Mouse (Mus musculus) liver, embryonic 14.5 days (tissue): ENCODE measurements at regions not wholly inside any gene's neighbourhood (a gene's known extent, or its start where the extent isn't known, plus 50 kb on each side); places are given as distances from the start of the nearest gene placed in this dataset.

ENCODE experiments used
- ATAC-seq: fragments of 200-750 bp; cut with Nextera tagmentation; 2 replicates; pipeline ENCODE4 v1.8.0; 2017; ENCODE audit warnings: moderate number of reproducible peaks, mild to moderate bottlenecking, moderate library complexity; ENCODE audit not compliant: insufficient read depth
- DNase-seq, 3 experiments: peaks; one replicate each; pipeline ENCODE4 v3.0.0-alpha.2; 2012 to 2013; ENCODE audit warnings: low read depth in 3 of 3, low spot score in 3 of 3
- H3K27ac ChIP-seq: fragments of 300-500 bp; sonication (generic); 2 replicates; pipeline ENCODE4 v1.5.1; 2014; ENCODE audit warnings: moderate library complexity, mild to moderate bottlenecking, control low read depth, inconsistent platforms
- H3K27me3 ChIP-seq: fragments of 300-500 bp; sonication (generic); 2 replicates; pipeline ENCODE4 v1.6.1; 2014; ENCODE audit warnings: mild to moderate bottlenecking, low read length, moderate library complexity; ENCODE audit not compliant: control insufficient read depth, insufficient read depth
- H3K36me3 ChIP-seq: fragments of 300-500 bp; sonication (generic); replicated peaks from 2 replicates; pipeline ENCODE4 v1.6.1; 2014; ENCODE audit warnings: low read depth; ENCODE audit not compliant: control insufficient read depth, insufficient read depth
- H3K4me1 ChIP-seq, 2 experiments: fragments of 200-500 bp in 1 of 2; fragments of 300-500 bp in 1 of 2; sonication (generic) in 1 of 2; replicated peaks; 2 replicates each; pipeline ENCODE4 v1.6.1; 2012 to 2014; ENCODE audit warnings: antibody characterized with exemption in 1 of 2, inconsistent platforms in 1 of 2, low read length in 1 of 2; ENCODE audit not compliant: control insufficient read depth in 2 of 2, insufficient read depth in 2 of 2
- H3K4me2 ChIP-seq: fragments of 300-500 bp; sonication (generic); 2 replicates; pipeline ENCODE4 v1.6.1; 2014; ENCODE audit warnings: low read depth, mild to moderate bottlenecking, control low read depth, moderate library complexity
- H3K4me3 ChIP-seq, 2 experiments: fragments of 200-500 bp in 1 of 2; fragments of 300-500 bp in 1 of 2; sonication (generic) in 1 of 2; 2 replicates each; pipeline ENCODE4 v1.5.1; 2012 to 2014; ENCODE audit warnings: low read depth in 2 of 2, low read length in 2 of 2, mild to moderate bottlenecking in 2 of 2, control low read depth in 1 of 2, inconsistent platforms in 1 of 2, moderate library complexity in 1 of 2; ENCODE audit not compliant: insufficient read depth in 1 of 2
- H3K9ac ChIP-seq: fragments of 300-500 bp; sonication (generic); replicated peaks from 2 replicates; pipeline ENCODE4 v1.6.1; 2014; ENCODE audit warnings: mild to moderate bottlenecking, control low read depth, moderate library complexity
- H3K9me3 ChIP-seq: fragments of 300-500 bp; sonication (generic); 2 replicates; pipeline ENCODE4 v1.6.1; 2016; ENCODE audit warnings: low read length, mixed read lengths; ENCODE audit not compliant: control insufficient read depth
- CTCF ChIP-seq: IDR thresholded peaks from 2 replicates; pipeline ENCODE4 v1.5.1; 2016; ENCODE audit warnings: antibody characterized with exemption, low read depth, control low read depth
- EP300 ChIP-seq: IDR thresholded peaks from 2 replicates; pipeline ENCODE4 v1.6.1; 2016; ENCODE audit warnings: antibody characterized with exemption, low read depth
- WGBS: fragments of 180-500 bp; shearing (Covaris S2); extraction: QIAGEN DNeasy Blood & Tissue Kit; methylation state at CpG from one replicate; pipeline ENCODE4 v1.1.7; 2014; ENCODE audit not compliant: insufficient replicate concordance; 5-methylcytosine and 5-hydroxymethylcytosine counted together

- no peaks in the 10 kb centered on the region for H3K4me1 ChIP-seq
These were observed 611.6 kb upstream of the Fam19a5 start for GRCm38 (mm10) chr15:86932345-86933075.

DNA sequence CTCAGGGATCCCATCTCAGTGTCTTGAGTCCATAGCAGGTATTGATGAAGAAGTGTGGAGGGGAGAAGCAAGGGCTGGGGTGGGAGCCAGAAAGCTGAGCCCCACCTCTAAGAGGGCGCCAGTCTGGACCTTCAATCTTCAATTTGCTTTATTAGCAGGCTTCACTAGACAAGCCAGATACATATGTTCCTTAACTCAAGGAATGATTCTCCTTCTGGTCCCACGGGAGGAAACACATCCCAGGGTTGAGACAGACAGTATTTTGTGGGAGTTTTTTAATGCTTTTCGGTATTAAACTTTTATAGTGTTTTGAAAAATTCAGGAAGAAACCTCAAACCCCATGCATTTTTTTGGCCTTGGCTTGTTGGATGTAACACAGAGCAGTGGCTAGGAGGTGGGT lies 606.7 kb upstream of the Fam19a5 start:
- no peak for TF ChIP-seq EP300
- TF ChIP-seq CTCF, result no peak
- no peak for ATAC-seq
- DNase-seq, result no peak
- WGBS, result 36% methylated on average over 3 of the region's 3 CpGs
- Histone ChIP-seq H3K4me1 (no peaks in the 10 kb centered on the region), H3K27me3 (no peaks in the 10 kb centered on the region), H3K9ac (no peak overlapping the region), H3K9me3 (no peaks in the 10 kb centered on the region), H3K36me3 (no peaks in the 10 kb centered on the region), H3K4me3 (no peak overlapping the region), H3K4me2 (no peak overlapping the region), H3K27ac (no peak overlapping the region)

More at GRCm38 (mm10) chr15:86932345-86933075, 611.6 kb upstream of the Fam19a5 start:
- Histone ChIP-seq H3K27me3 (no peaks in the 10 kb centered on the region), H3K4me3 (no peak overlapping the region), H3K9ac (no peak overlapping the region), H3K9me3 (no peaks in the 10 kb centered on the region), H3K27ac (no peak overlapping the region), H3K4me2 (no peak overlapping the region), H3K36me3 (no peaks in the 10 kb centered on the region)
- TF ChIP-seq CTCF (no peak), EP300 (no peak)
- 43% methylated on average over 15 of the region's 15 CpGs for WGBS
- no peak for ATAC-seq
- no peak for DNase-seq

- no peaks in the 10 kb centered on the region for H3K36me3 ChIP-seq
- H3K4me2 ChIP-seq, result no peak overlapping the region
- DNase-seq, result no peak
- no peak for ATAC-seq
- H3K27ac ChIP-seq, result no peak overlapping the region
- H3K27me3 ChIP-seq, result no peaks in the 10 kb centered on the region
- no peaks in the 10 kb centered on the region for H3K4me1 ChIP-seq
- no peaks in the 10 kb centered on the region for H3K9me3 ChIP-seq
- no peak overlapping the region for H3K4me3 ChIP-seq
- WGBS, result 69% methylated on average over 7 of the region's 7 CpGs
- TF ChIP-seq EP300, result no peak
- TF ChIP-seq CTCF, result no peak
- no peak overlapping the region for H3K9ac ChIP-seq
These were observed 599.6 kb upstream of the Fam19a5 start for GRCm38 (mm10) chr15:86944529-86944928.

- WGBS, result 56% methylated on average over 5 of the region's 5 CpGs
These were observed 591.5 kb upstream of the Fam19a5 start for GRCm38 (mm10) chr15:86952593-86952992.

DNA sequence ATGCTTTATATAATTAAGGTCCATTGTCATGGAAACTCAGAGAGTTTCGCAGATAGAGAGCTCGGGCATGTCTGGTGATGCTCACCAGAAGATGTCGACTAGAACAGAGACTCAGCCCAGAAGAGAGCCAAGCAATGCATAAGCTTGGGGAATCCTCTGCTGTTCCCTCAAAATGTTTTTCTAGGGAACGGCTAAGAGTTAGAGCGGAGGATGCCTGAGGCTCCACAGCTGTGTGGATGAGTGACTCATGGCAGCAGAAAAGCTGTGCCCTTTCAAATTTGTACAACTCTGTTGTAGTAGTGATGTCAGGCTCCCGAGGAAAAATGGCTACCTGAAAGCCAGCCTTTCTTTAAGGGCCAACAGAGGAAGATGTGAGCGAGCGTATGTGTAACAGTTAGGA lies 586.2 kb upstream of the Fam19a5 start:
- H3K27me3 ChIP-seq, result no peaks in the 10 kb centered on the region
- no peak overlapping the region for H3K27ac ChIP-seq
- H3K36me3 ChIP-seq, result no peaks in the 10 kb centered on the region
- WGBS, result 67% methylated on average over 8 of the region's 8 CpGs
- no peak for TF ChIP-seq EP300
- TF ChIP-seq CTCF, result no peak
- no peak overlapping the region for H3K4me2 ChIP-seq
- no peak overlapping the region for H3K9ac ChIP-seq
- no peaks in the 10 kb centered on the region for H3K9me3 ChIP-seq
- ATAC-seq (no peak), DNase-seq (no peak)
- H3K4me1 ChIP-seq, result no peaks in the 10 kb centered on the region
- no peak overlapping the region for H3K4me3 ChIP-seq

More at GRCm38 (mm10) chr15:86952593-86952992, 591.5 kb upstream of the Fam19a5 start:
- Histone ChIP-seq H3K27ac (no peak overlapping the region), H3K36me3 (no peaks in the 10 kb centered on the region), H3K27me3 (no peaks in the 10 kb centered on the region), H3K4me2 (no peak overlapping the region), H3K9me3 (no peaks in the 10 kb centered on the region), H3K9ac (no peak overlapping the region), H3K4me1 (no peaks in the 10 kb centered on the region), H3K4me3 (no peak overlapping the region)
- ATAC-seq (no peak), DNase-seq (no peak)
- TF ChIP-seq EP300, result no peak
